Mouse (Mus musculus) thymus, adult 2 months (tissue): ENCODE measurements around the gene Mthfs.
"Not testable (repeated sequence)": the region's sequence is repeated elsewhere in the genome, so short reads cannot be mapped to it uniquely, and the experiment has no call there.

Source experiments
- CTCF ChIP-seq: fragments of 200-500 bp; IDR thresholded peaks from 2 replicates; pipeline ENCODE4 v1.5.1; 2012; ENCODE audit warnings: mild to moderate bottlenecking, control low read depth, low read length, moderate library complexity, borderline replicate concordance; ENCODE audit not compliant: control insufficient read depth, poor library complexity, insufficient read depth; ENCODE audit errors: extremely low read depth
- POLR2A ChIP-seq: fragments of 200-500 bp; IDR thresholded peaks from 2 replicates; pipeline ENCODE4 v1.6.1; 2012; ENCODE audit warnings: mild to moderate bottlenecking, low read length, control low read depth, moderate library complexity; ENCODE audit not compliant: control insufficient read depth, poor library complexity, insufficient read depth; ENCODE audit errors: extremely low read depth

- TF ChIP-seq CTCF, POLR2A: not testable (repeated sequence)
Measured at GRCm38 (mm10) chr9:89198969-89199416, 11.5 kb upstream of the Mthfs start, which contains the start of the genes Bcl2a1b and Gm29094.
